Mouse (Mus musculus) cerebellum, adult 2 months (tissue): ENCODE measurements around the gene Grifin.

ENCODE experiments used
- CTCF ChIP-seq: fragments of 200-500 bp; IDR thresholded peaks from 2 replicates; pipeline ENCODE4 v1.5.1; 2011; ENCODE audit warnings: low read depth, mild to moderate bottlenecking, control low read depth, low read length, moderate library complexity, borderline replicate concordance; ENCODE audit not compliant: insufficient read depth
- POLR2A ChIP-seq: fragments of 200-500 bp; IDR thresholded peaks from 2 replicates; pipeline ENCODE4 v1.6.1; 2011; ENCODE audit warnings: low read length, control low read depth, borderline replicate concordance; ENCODE audit not compliant: insufficient read depth

DNA sequence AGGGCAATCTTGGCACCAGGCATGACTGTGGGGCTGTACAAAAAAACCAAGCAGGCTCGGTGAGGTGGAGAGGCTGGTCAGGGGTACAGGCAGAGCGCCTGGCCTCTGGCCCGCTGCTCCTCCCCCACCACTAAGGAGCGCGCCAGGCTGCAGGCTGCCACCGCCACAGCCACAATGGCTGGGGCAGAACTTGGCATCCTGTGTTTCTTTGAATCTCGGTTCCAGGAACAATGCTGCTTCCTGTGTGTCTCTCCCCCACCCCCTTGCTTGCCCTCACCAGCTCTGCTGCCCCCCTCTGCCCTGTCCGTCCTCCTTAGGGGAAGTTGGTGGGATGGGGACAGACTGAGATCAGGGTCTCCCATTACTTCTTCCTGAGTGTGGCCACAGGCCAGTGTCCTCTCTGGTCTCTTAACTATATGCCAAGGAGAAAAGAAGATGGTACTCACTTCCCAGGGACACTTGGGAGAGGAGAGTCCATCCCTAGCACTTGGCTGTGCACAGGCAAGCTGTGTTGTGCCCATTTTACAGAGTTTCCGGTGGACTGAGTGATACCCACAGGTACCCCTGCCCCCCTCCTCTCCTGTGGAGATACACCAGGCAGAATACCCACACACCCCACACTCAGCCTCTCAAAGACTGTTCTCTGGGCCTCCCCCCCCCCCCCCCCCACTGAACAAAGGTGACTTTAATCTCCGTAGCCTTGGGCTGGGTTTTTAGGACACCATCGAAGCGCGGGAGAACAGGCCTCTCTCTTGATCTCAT lies 44.8 kb upstream of the Grifin start:
- TF ChIP-seq POLR2A (no peak), CTCF (no peak)
